9 mouse cellular contexts compared by ENCODE assay signal in genomic region chr7:45919761-45920160, GRCm38 (mm10). TPM values are rescaled to one million over a fixed set of nuclear protein-coding genes. Genes with fewer than 3 reads are reported as not detected.
DNase-seq lines count a peak whose midpoint lies in the region; ATAC-seq lines count a peak whose summit lies in the region.
"Had no signal": no experiment of that assay in that cellular context is flagged by ENCODE, and none has a peak within 500 bp of the region (broad histone marks: within the 10 kb centered on the region; RNA-seq: fewer than 3 reads in every experiment).

No protein-coding gene starts in this region.

- intact Hi-C loops in heart, postnatal 10 days (cut with DNase I): loop anchor here (1.0 to 5.0 kb wide), 3 partner anchors 22 to 1617 kb away; partner anchors contain the start of genes Rpl18 and Sphk2

- 78% methylated on average over 4 of the region's 4 CpGs for WGBS in midbrain, embryonic 13.5 days
- WGBS in midbrain, embryonic 16.5 days: 81% methylated on average over 4 of the region's 4 CpGs
- 77% methylated on average over 4 of the region's 4 CpGs for WGBS in intestine, embryonic 15.5 days
- 64% methylated on average over 4 of the region's 4 CpGs for WGBS in stomach, embryonic 14.5 days

- no peak overlapping the region for H3K27ac ChIP-seq in midbrain, embryonic 13.5 days
- no peak overlapping the region for H3K27ac ChIP-seq in midbrain, embryonic 16.5 days (ENCODE audit: low read length)
- peak overlapping the region; percentile 70; the same call in 1 of the 2 replicates for H3K27ac ChIP-seq in intestine, embryonic 15.5 days
- H3K27ac ChIP-seq in stomach, embryonic 14.5 days (ENCODE audit: low read length): peak overlapping the region; percentile 96

- no peaks in the 10 kb centered on the region for H3K36me3 ChIP-seq in midbrain, embryonic 13.5 days
- H3K36me3 ChIP-seq in midbrain, embryonic 16.5 days (ENCODE audit: control insufficient read depth, insufficient read depth, low read length): no peaks in the 10 kb centered on the region
- no peaks in the 10 kb centered on the region; the same call in 1 of the 2 replicates for H3K36me3 ChIP-seq in intestine, embryonic 15.5 days
- peaks cover 10% of the 10 kb centered on the region; the same call in 1 of the 2 replicates for H3K36me3 ChIP-seq in stomach, embryonic 14.5 days (ENCODE audit: control insufficient read depth, insufficient read depth, low read length)

- no peak for ATAC-seq in midbrain, embryonic 13.5 days
- ATAC-seq in midbrain, embryonic 16.5 days: no peak
- no peak for ATAC-seq in intestine, embryonic 15.5 days
- no peak for ATAC-seq in stomach, embryonic 14.5 days (ENCODE audit: insufficient number of reproducible peaks, insufficient read depth, low FRiP score, low read depth)
- ATAC-seq in erythroid progenitor cell, adult 5-6 weeks (replicated peaks; ENCODE audit: low FRiP score, poor library complexity, severe bottlenecking): no peak

- H3K9ac ChIP-seq in midbrain, embryonic 13.5 days (replicated peaks): 0 out of 2 replicates have a peak overlapping the region, but pooled peaks have one; percentile 11
- no peak overlapping the region for H3K9ac ChIP-seq in midbrain, embryonic 16.5 days (ENCODE audit: low read depth, low read length)
- peak overlapping the region; percentile 59; the same call in 1 of the 2 replicates for H3K9ac ChIP-seq in intestine, embryonic 15.5 days
- H3K9ac ChIP-seq in stomach, embryonic 14.5 days (replicated peaks; ENCODE audit: low read depth, low read length): no peak overlapping the region

- H3K9me3 ChIP-seq in midbrain, embryonic 13.5 days: no peaks in the 10 kb centered on the region
- no peaks in the 10 kb centered on the region for H3K9me3 ChIP-seq in midbrain, embryonic 16.5 days (replicated peaks; ENCODE audit: control insufficient read depth, low read length, poor library complexity, severe bottlenecking)
- H3K9me3 ChIP-seq in intestine, embryonic 15.5 days: no peaks in the 10 kb centered on the region
- no peaks in the 10 kb centered on the region for H3K9me3 ChIP-seq in stomach, embryonic 14.5 days (ENCODE audit: control insufficient read depth, low read depth, low read length)

- peaks cover 30% of the 10 kb centered on the region for H3K4me1 ChIP-seq in midbrain, embryonic 13.5 days (replicated peaks)
- H3K4me1 ChIP-seq in midbrain, embryonic 16.5 days (ENCODE audit: control insufficient read depth, insufficient read depth, low read length): peaks cover 22% of the 10 kb centered on the region
- H3K4me1 ChIP-seq in intestine, embryonic 15.5 days (replicated peaks): peaks cover 66% of the 10 kb centered on the region
- peaks cover 65% of the 10 kb centered on the region for H3K4me1 ChIP-seq in stomach, embryonic 14.5 days (ENCODE audit: control insufficient read depth, insufficient read depth, low read length)

- peaks cover 13% of the 10 kb centered on the region; the same call in 1 of the 2 replicates for H3K27me3 ChIP-seq in midbrain, embryonic 13.5 days
- no peaks in the 10 kb centered on the region for H3K27me3 ChIP-seq in midbrain, embryonic 16.5 days (ENCODE audit: control insufficient read depth, insufficient read depth, low read depth, low read length)
- no peaks in the 10 kb centered on the region for H3K27me3 ChIP-seq in intestine, embryonic 15.5 days (replicated peaks)
- H3K27me3 ChIP-seq in stomach, embryonic 14.5 days (ENCODE audit: control insufficient read depth, insufficient read depth, low read length): no peaks in the 10 kb centered on the region

- no peak overlapping the region for H3K4me2 ChIP-seq in midbrain, embryonic 13.5 days (replicated peaks)
- no peak overlapping the region for H3K4me2 ChIP-seq in midbrain, embryonic 16.5 days (ENCODE audit: low read length)
- peak overlapping the region; percentile 77 for H3K4me2 ChIP-seq in intestine, embryonic 15.5 days (replicated peaks)
- H3K4me2 ChIP-seq in stomach, embryonic 14.5 days (replicated peaks; ENCODE audit: low read depth, low read length): peak overlapping the region; percentile 76

- H3K4me3 ChIP-seq in midbrain, embryonic 13.5 days (replicated peaks): no peak overlapping the region
- H3K4me3 ChIP-seq in midbrain, embryonic 16.5 days (ENCODE audit: low read depth, low read length): no peak overlapping the region
- H3K4me3 ChIP-seq in intestine, embryonic 15.5 days (replicated peaks): peak overlapping the region; percentile 40
- H3K4me3 ChIP-seq in stomach, embryonic 14.5 days (ENCODE audit: low read depth, low read length): peak overlapping the region; percentile 53

- peak; percentile 93 for DNase-seq in heart, adult 11 months
- no peak for DNase-seq in heart, postnatal 10 days
- no peak for DNase-seq in adrenal gland, postnatal 36 days
- DNase-seq: right cerebral cortex, adult 18-20 months had no signal

RNA-seq across cellular contexts. Expression of gene Emp3, which starts 1.4 kb away (rescaled TPM):
- total RNA-seq in heart, postnatal 10 days (2021): 10 to 100 TPM; 37.0 to 44.5 TPM
- polyA plus RNA-seq in midbrain, embryonic 13.5 days (2015; fragmentation: Nextera tagmentation; extraction: Ambion mirVana): 24.4 and 27.3 TPM in 2 replicates
- 18.3 and 19.9 TPM in 2 replicates for polyA plus RNA-seq in midbrain, embryonic 16.5 days (2015; fragmentation: Nextera tagmentation; extraction: Ambion mirVana)
- polyA plus RNA-seq in intestine, embryonic 15.5 days (2015; fragmentation: Nextera tagmentation; extraction: Ambion mirVana): 141 and 168 TPM in 2 replicates
- polyA plus RNA-seq in stomach, embryonic 14.5 days (2014; fragmentation: Nextera tagmentation; extraction: Ambion mirVana): 263 and 295 TPM in 2 replicates
- 75.5 and 85.4 TPM in 2 replicates for total RNA-seq in erythroid progenitor cell, adult 5-6 weeks (2015; ENCODE audit: low replicate concordance)
- total RNA-seq in erythroid progenitor cell, adult 5-6 weeks (2017; ENCODE audit: low replicate concordance): 19.1 and 41.8 TPM in 2 replicates
- total RNA-seq in adrenal gland, postnatal 36 days (2021): 100 to 1,000 TPM; 264 to 580 TPM

RNA-seq across cellular contexts. Expression of gene Ccdc114, which starts 4.1 kb away (rescaled TPM):
- 1 to 10 TPM in 1 of 2 experiments, under 1 TPM in 1; 0.96 to 2.0 TPM for total RNA-seq in heart, postnatal 10 days (2021)
- 3.3 and 4.1 TPM in 2 replicates for polyA plus RNA-seq in midbrain, embryonic 13.5 days (2015; fragmentation: Nextera tagmentation; extraction: Ambion mirVana)
- polyA plus RNA-seq in midbrain, embryonic 16.5 days (2015; fragmentation: Nextera tagmentation; extraction: Ambion mirVana): 6.4 and 7.9 TPM in 2 replicates
- polyA plus RNA-seq in intestine, embryonic 15.5 days (2015; fragmentation: Nextera tagmentation; extraction: Ambion mirVana): 4.3 and 4.5 TPM in 2 replicates
- 3.4 and 3.5 TPM in 2 replicates for polyA plus RNA-seq in stomach, embryonic 14.5 days (2014; fragmentation: Nextera tagmentation; extraction: Ambion mirVana)
- not detected in 2 replicates for total RNA-seq in erythroid progenitor cell, adult 5-6 weeks (2015; ENCODE audit: low replicate concordance)
- 2.6 TPM in 1 of 2 replicates, not detected in the other for total RNA-seq in erythroid progenitor cell, adult 5-6 weeks (2017; ENCODE audit: low replicate concordance)
- total RNA-seq in adrenal gland, postnatal 36 days (2021): 10 to 100 TPM; 31.8 to 38.9 TPM

RNA-seq across cellular contexts. Expression of gene Tmem143, which starts 23.0 kb away (rescaled TPM):
- total RNA-seq in heart, postnatal 10 days (2021): 10 to 100 TPM; 56.8 to 58.7 TPM
- 5.9 and 6.7 TPM in 2 replicates for polyA plus RNA-seq in midbrain, embryonic 13.5 days (2015; fragmentation: Nextera tagmentation; extraction: Ambion mirVana)
- 6.3 and 6.9 TPM in 2 replicates for polyA plus RNA-seq in midbrain, embryonic 16.5 days (2015; fragmentation: Nextera tagmentation; extraction: Ambion mirVana)
- 5.8 and 7.0 TPM in 2 replicates for polyA plus RNA-seq in intestine, embryonic 15.5 days (2015; fragmentation: Nextera tagmentation; extraction: Ambion mirVana)
- polyA plus RNA-seq in stomach, embryonic 14.5 days (2014; fragmentation: Nextera tagmentation; extraction: Ambion mirVana): 4.7 and 5.4 TPM in 2 replicates
- 0.84 and 1.1 TPM in 2 replicates for total RNA-seq in erythroid progenitor cell, adult 5-6 weeks (2015; ENCODE audit: low replicate concordance)
- total RNA-seq in erythroid progenitor cell, adult 5-6 weeks (2017; ENCODE audit: low replicate concordance): 4.0 and 4.6 TPM in 2 replicates
- total RNA-seq in adrenal gland, postnatal 36 days (2021): 10 to 100 TPM; 55.1 to 66.5 TPM

RNA-seq across cellular contexts. Expression of gene Syngr4, which starts 23.2 kb away (rescaled TPM):
- total RNA-seq in heart, postnatal 10 days (2021): under 1 TPM in 1 of 2 experiments, not detected in 1; 0.37 TPM
- 0.28 and 0.66 TPM in 2 replicates for polyA plus RNA-seq in midbrain, embryonic 13.5 days (2015; fragmentation: Nextera tagmentation; extraction: Ambion mirVana)
- not detected in 2 replicates for polyA plus RNA-seq in midbrain, embryonic 16.5 days (2015; fragmentation: Nextera tagmentation; extraction: Ambion mirVana)
- polyA plus RNA-seq in intestine, embryonic 15.5 days (2015; fragmentation: Nextera tagmentation; extraction: Ambion mirVana): 0.85 and 1.00 TPM in 2 replicates
- 0.45 and 0.65 TPM in 2 replicates for polyA plus RNA-seq in stomach, embryonic 14.5 days (2014; fragmentation: Nextera tagmentation; extraction: Ambion mirVana)
- total RNA-seq in erythroid progenitor cell, adult 5-6 weeks (2015; ENCODE audit: low replicate concordance): not detected in 2 replicates
- total RNA-seq in erythroid progenitor cell, adult 5-6 weeks (2017; ENCODE audit: low replicate concordance): 1.3 TPM in 1 of 2 replicates, not detected in the other
- total RNA-seq in adrenal gland, postnatal 36 days (2021): under 1 TPM in 1 of 2 experiments, not detected in 1; 0.36 TPM

RNA-seq across cellular contexts. Expression of gene Grin2d, which starts 41.6 kb away (rescaled TPM):
- under 1 TPM; 0.55 to 0.77 TPM for total RNA-seq in heart, postnatal 10 days (2021)
- polyA plus RNA-seq in midbrain, embryonic 13.5 days (2015; fragmentation: Nextera tagmentation; extraction: Ambion mirVana): 1.2 and 1.3 TPM in 2 replicates
- 3.4 and 4.8 TPM in 2 replicates for polyA plus RNA-seq in midbrain, embryonic 16.5 days (2015; fragmentation: Nextera tagmentation; extraction: Ambion mirVana)
- 0.49 and 0.51 TPM in 2 replicates for polyA plus RNA-seq in intestine, embryonic 15.5 days (2015; fragmentation: Nextera tagmentation; extraction: Ambion mirVana)
- polyA plus RNA-seq in stomach, embryonic 14.5 days (2014; fragmentation: Nextera tagmentation; extraction: Ambion mirVana): 0.29 and 0.48 TPM in 2 replicates
- total RNA-seq in erythroid progenitor cell, adult 5-6 weeks (2015; ENCODE audit: low replicate concordance): not detected in 2 replicates
- not detected in 2 replicates for total RNA-seq in erythroid progenitor cell, adult 5-6 weeks (2017; ENCODE audit: low replicate concordance)
- total RNA-seq in adrenal gland, postnatal 36 days (2021): 1 to 10 TPM in 1 of 2 experiments, under 1 TPM in 1; 0.63 to 1.2 TPM

Comparison
In these comparisons a context has a peak if more than half of its experiments do, and no peak if none do; other contexts are left out.
1. H3K9ac ChIP-seq: peak in midbrain, embryonic 13.5 days (single experiment) and intestine, embryonic 15.5 days (single experiment); none in midbrain, embryonic 16.5 days (single experiment) and stomach, embryonic 14.5 days (single experiment).
2. H3K27ac ChIP-seq: peak in intestine, embryonic 15.5 days (single experiment) and stomach, embryonic 14.5 days (single experiment); none in midbrain, embryonic 13.5 days (single experiment) and midbrain, embryonic 16.5 days (single experiment).
3. H3K4me2 ChIP-seq: peak in intestine, embryonic 15.5 days (single experiment) and stomach, embryonic 14.5 days (single experiment); none in midbrain, embryonic 13.5 days (single experiment) and midbrain, embryonic 16.5 days (single experiment).
4. H3K4me3 ChIP-seq: peak in intestine, embryonic 15.5 days (single experiment) and stomach, embryonic 14.5 days (single experiment); none in midbrain, embryonic 13.5 days (single experiment) and midbrain, embryonic 16.5 days (single experiment).